Mouse (Mus musculus) liver, postnatal 0 days (tissue): Measurements from ENCODE around the gene Ddx54. TPM values are rescaled to one million over a fixed set of nuclear protein-coding genes. Genes with fewer than 3 reads are reported as not detected.
A peak's percentile ranks its signal among the peaks of the same experiment; 100 is the strongest.

Experiments
- ATAC-seq: fragments of 200-750 bp; cut with Nextera tagmentation; 2 replicates; pipeline ENCODE4 v1.8.0; 2017; ENCODE audit warnings: mild to moderate bottlenecking, moderate library complexity
- DNase-seq: peaks from one replicate; pipeline ENCODE4 v3.0.0-alpha.2; 2016
- H3K27ac ChIP-seq: fragments of 300-500 bp; sonication (generic); 2 replicates; pipeline ENCODE4 v1.5.1; 2014; ENCODE audit warnings: antibody characterized with exemption, moderate library complexity, mild to moderate bottlenecking, low read depth
- H3K27me3 ChIP-seq: fragments of 300-500 bp; sonication (generic); 2 replicates; pipeline ENCODE4 v1.6.1; 2014; ENCODE audit warnings: low read length, control low read depth, mixed read lengths; ENCODE audit not compliant: insufficient read depth
- H3K36me3 ChIP-seq: fragments of 300-500 bp; sonication (generic); replicated peaks from 2 replicates; pipeline ENCODE4 v1.6.1; 2014; ENCODE audit warnings: mild to moderate bottlenecking, control low read depth, low read length, moderate library complexity, mixed read lengths; ENCODE audit not compliant: insufficient read depth
- H3K4me1 ChIP-seq: fragments of 300-500 bp; sonication (generic); 2 replicates; pipeline ENCODE4 v1.6.1; 2014; ENCODE audit warnings: antibody characterized with exemption, mild to moderate bottlenecking, control low read depth; ENCODE audit not compliant: insufficient read depth
- H3K4me2 ChIP-seq: fragments of 300-500 bp; sonication (generic); 2 replicates; pipeline ENCODE4 v1.6.1; 2014; ENCODE audit warnings: low read depth, mild to moderate bottlenecking, low read length, moderate library complexity, mixed read lengths
- H3K4me3 ChIP-seq: fragments of 300-500 bp; sonication (generic); 2 replicates; pipeline ENCODE4 v1.5.1; 2014; ENCODE audit warnings: low read depth, low read length
- H3K9ac ChIP-seq: fragments of 300-500 bp; sonication (generic); replicated peaks from 2 replicates; pipeline ENCODE4 v1.6.1; 2014; ENCODE audit warnings: mild to moderate bottlenecking, moderate library complexity
- H3K9me3 ChIP-seq: fragments of 300-500 bp; sonication (generic); 2 replicates; pipeline ENCODE4 v1.6.1; 2016; ENCODE audit warnings: mild to moderate bottlenecking, control low read depth, low read length, mixed read lengths
- CTCF ChIP-seq: sonication (generic); IDR thresholded peaks from 2 replicates; pipeline ENCODE4 v1.5.1; 2016; ENCODE audit warnings: antibody characterized with exemption, low read depth
- EP300 ChIP-seq: IDR thresholded peaks from 2 replicates; pipeline ENCODE4 v1.6.1; 2016; ENCODE audit warnings: antibody characterized with exemption, low read depth, mild to moderate bottlenecking
- WGBS: fragments of 180-500 bp; shearing (Covaris S2); extraction: QIAGEN DNeasy Blood & Tissue Kit; methylation state at CpG from one replicate; pipeline ENCODE4 v1.1.7; 2014; ENCODE audit not compliant: insufficient replicate concordance; 5-methylcytosine and 5-hydroxymethylcytosine counted together
- polyA plus RNA-seq: library from polyadenylated mRNA; unstranded; fragments of >200 nt; fragmentation: Nextera tagmentation; extraction: Ambion mirVana; gene quantifications from 2 replicates; pipeline ENCODE4 v1.2.1, GENCODE M21; 2015

Gene Ddx54
- polyA plus RNA-seq, 1 experiment from 2014 or later = 15.1 TPM

GRCm38 (mm10) chr5:120627515-120628300 lies 15.2 kb downstream of the Ddx54 start:
- peaks cover 3% of the 10 kb centered on the region; the same call in 1 of the 2 replicates for H3K9me3 ChIP-seq
- H3K4me2 ChIP-seq = no peak overlapping the region
- no peak overlapping the region for H3K9ac ChIP-seq
- TF ChIP-seq CTCF (no peak), EP300 (no peak)
- ATAC-seq = no peak
- no peak for DNase-seq
- H3K4me3 ChIP-seq = no peak overlapping the region
- H3K27ac ChIP-seq = no peak overlapping the region
- 0 out of 2 replicates have a peak, but pooled peaks cover 3% of the 10 kb centered on the region for H3K27me3 ChIP-seq
- peaks cover 47% of the 10 kb centered on the region for H3K36me3 ChIP-seq
- no peaks in the 10 kb centered on the region for H3K4me1 ChIP-seq
- WGBS = 91% methylated on average over 15 of the region's 15 CpGs

DNA sequence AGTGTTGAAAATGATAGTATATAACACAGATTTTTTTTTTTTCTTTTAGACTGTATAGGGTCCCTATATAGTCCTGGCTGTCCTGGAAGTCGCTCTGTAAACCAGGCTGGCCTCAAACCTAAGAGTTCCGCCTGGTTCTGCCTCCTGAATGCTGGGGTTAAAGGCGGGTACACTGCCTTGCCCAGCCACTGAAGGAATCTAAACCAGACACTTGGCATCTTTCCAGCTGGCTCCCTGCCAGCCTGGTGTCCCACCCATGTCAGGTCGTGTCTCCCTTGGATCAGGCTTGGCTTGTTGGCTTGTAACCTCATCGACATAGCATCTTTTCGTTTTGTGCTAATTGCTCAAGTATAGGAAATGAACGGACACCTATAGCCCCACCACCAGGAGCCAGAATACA lies 16.1 kb downstream of the Ddx54 start:
- Histone ChIP-seq H3K4me3 (no peak overlapping the region), H3K9me3 (peaks cover 3% of the 10 kb centered on the region; the same call in 1 of the 2 replicates), H3K4me1 (no peaks in the 10 kb centered on the region), H3K9ac (no peak overlapping the region), H3K27me3 (0 out of 2 replicates have a peak, but pooled peaks cover 3% of the 10 kb centered on the region), H3K27ac (no peak overlapping the region), H3K36me3 (peaks cover 39% of the 10 kb centered on the region), H3K4me2 (no peak overlapping the region)
- WGBS = 61% methylated on average over 7 of the region's 7 CpGs
- peak; percentile 62 for DNase-seq
- ATAC-seq = peak; percentile 11; the same call in 1 of the 2 replicates
- no peak for TF ChIP-seq CTCF

DNA sequence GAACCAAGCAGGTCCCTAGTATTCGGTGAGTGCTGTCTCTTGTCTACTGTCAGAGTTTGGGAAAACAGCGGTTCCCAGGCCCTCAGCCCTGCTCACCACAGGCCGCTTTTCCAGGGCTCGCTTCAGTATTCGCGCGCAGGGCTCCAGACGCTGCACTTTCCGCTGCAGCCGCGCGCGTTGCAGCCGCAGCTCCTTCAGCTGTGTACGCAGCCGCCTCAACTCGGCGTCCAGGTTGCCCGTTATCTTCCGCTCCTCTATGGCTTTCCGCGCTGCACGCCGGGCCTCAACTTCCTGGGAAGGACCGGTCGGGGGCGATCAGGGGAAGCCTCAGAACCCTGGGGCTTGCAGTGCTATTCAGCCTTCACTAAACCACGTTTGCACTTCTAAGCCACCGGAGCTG lies 18.6 kb downstream of the Ddx54 start:
- no peak for DNase-seq
- Histone ChIP-seq H3K36me3 (peaks cover 15% of the 10 kb centered on the region), H3K4me2 (no peak overlapping the region), H3K9ac (no peak overlapping the region), H3K27me3 (0 out of 2 replicates have a peak, but pooled peaks cover 5% of the 10 kb centered on the region), H3K4me3 (no peak overlapping the region), H3K27ac (no peak overlapping the region), H3K4me1 (no peaks in the 10 kb centered on the region), H3K9me3 (peaks cover 3% of the 10 kb centered on the region; the same call in 1 of the 2 replicates)
- 9% methylated on average over 29 of the region's 29 CpGs for WGBS
- TF ChIP-seq CTCF (no peak), EP300 (no peak)
- no peak for ATAC-seq

- WGBS = 90% methylated on average over 5 of the region's 5 CpGs
- Histone ChIP-seq H3K4me3 (no peak overlapping the region), H3K4me1 (no peaks in the 10 kb centered on the region), H3K9ac (no peak overlapping the region), H3K4me2 (no peak overlapping the region), H3K27me3 (0 out of 2 replicates have a peak, but pooled peaks cover 5% of the 10 kb centered on the region), H3K9me3 (peaks cover 3% of the 10 kb centered on the region; the same call in 1 of the 2 replicates), H3K36me3 (peaks cover 11% of the 10 kb centered on the region), H3K27ac (no peak overlapping the region)
- TF ChIP-seq CTCF (peak; percentile 27), EP300 (no peak)
- ATAC-seq (no peak), DNase-seq (no peak)
These were observed 19.4 kb downstream of the Ddx54 start for GRCm38 (mm10) chr5:120631892-120632291.

- ATAC-seq = no peak
- H3K36me3 ChIP-seq = no peaks in the 10 kb centered on the region
- no peak for DNase-seq
- no peak within 1 kb of the TSS for H3K4me3 ChIP-seq
- H3K4me1 ChIP-seq = no peaks in the 10 kb centered on the region
- 45% methylated on average over 9 of the region's 9 CpGs for WGBS
- TF ChIP-seq EP300 = no peak
- no peak for TF ChIP-seq CTCF
- no peak within 1 kb of the TSS for H3K4me2 ChIP-seq
- H3K9ac ChIP-seq = no peak within 1 kb of the TSS
- 0 out of 2 replicates have a peak, but pooled peaks cover 5% of the 10 kb centered on the region for H3K27me3 ChIP-seq
- H3K27ac ChIP-seq = no peak within 1 kb of the TSS
- H3K9me3 ChIP-seq = peaks cover 3% of the 10 kb centered on the region; the same call in 1 of the 2 replicates
These were observed 21.6 kb downstream of the Ddx54 start, which contains the start of gene Cfap73 for GRCm38 (mm10) chr5:120634131-120634530. TSS of gene Cfap73 (minus strand) at chr5:120634235.

GRCm38 (mm10) chr5:120634860-120635259 lies 22.3 kb downstream of the Ddx54 start:
- no peak for ATAC-seq
- WGBS = 34% methylated on average over 5 of the region's 5 CpGs
- Histone ChIP-seq H3K4me1 (no peaks in the 10 kb centered on the region), H3K27me3 (0 out of 2 replicates have a peak, but pooled peaks cover 5% of the 10 kb centered on the region), H3K4me3 (no peak overlapping the region), H3K4me2 (no peak overlapping the region), H3K9me3 (peaks cover 3% of the 10 kb centered on the region; the same call in 1 of the 2 replicates), H3K9ac (no peak overlapping the region), H3K36me3 (no peaks in the 10 kb centered on the region), H3K27ac (no peak overlapping the region)
- no peak for DNase-seq
- TF ChIP-seq EP300 (no peak), CTCF (no peak)
